Mouse (Mus musculus) embryonic facial prominence, embryonic 11.5 days (tissue): ENCODE results near the gene Zgrf1. TPM values are rescaled to one million over a fixed set of nuclear protein-coding genes. Genes with fewer than 3 reads are reported as not detected.

Experiments
- ATAC-seq: fragments of 200-750 bp; cut with Nextera tagmentation; replicated peaks from 2 replicates; pipeline ENCODE4 v1.8.0; 2017; ENCODE audit warnings: low read depth; ENCODE audit not compliant: insufficient number of reproducible peaks, low FRiP score, low TSS enrichment
- DNase-seq: peaks from one replicate; pipeline ENCODE4 v3.0.0-alpha.2; 2015; ENCODE audit warnings: low spot score
- H3K27ac ChIP-seq: fragments of 300-500 bp; sonication (generic); replicated peaks from 2 replicates; pipeline ENCODE4 v1.5.1; 2014; ENCODE audit warnings: mild to moderate bottlenecking, low read depth, low read length, control low read depth
- H3K27me3 ChIP-seq: fragments of 300-500 bp; sonication (generic); 2 replicates; pipeline ENCODE4 v1.6.1; 2014; ENCODE audit warnings: mild to moderate bottlenecking, low read length, moderate library complexity, mixed read lengths; ENCODE audit not compliant: control insufficient read depth, insufficient read depth
- H3K36me3 ChIP-seq: fragments of 300-500 bp; sonication (generic); replicated peaks from 2 replicates; pipeline ENCODE4 v1.6.1; 2014; ENCODE audit warnings: low read depth, mild to moderate bottlenecking, low read length, moderate library complexity, mixed read lengths; ENCODE audit not compliant: control insufficient read depth, insufficient read depth
- H3K4me1 ChIP-seq: fragments of 300-500 bp; sonication (generic); 2 replicates; pipeline ENCODE4 v1.6.1; 2014; ENCODE audit warnings: low read length, mixed read lengths; ENCODE audit not compliant: control insufficient read depth, insufficient read depth
- H3K4me2 ChIP-seq: fragments of 300-500 bp; sonication (generic); 2 replicates; pipeline ENCODE4 v1.6.1; 2014; ENCODE audit warnings: low read depth, mild to moderate bottlenecking, control low read depth, low read length, moderate library complexity
- H3K4me3 ChIP-seq: fragments of 300-500 bp; sonication (generic); 2 replicates; pipeline ENCODE4 v1.5.1; 2014; ENCODE audit warnings: low read depth, low read length, control low read depth
- H3K9ac ChIP-seq: fragments of 300-500 bp; sonication (generic); replicated peaks from 2 replicates; pipeline ENCODE4 v1.6.1; 2014; ENCODE audit warnings: mild to moderate bottlenecking, control low read depth, low read length
- H3K9me3 ChIP-seq: fragments of 300-500 bp; sonication (generic); replicated peaks from 2 replicates; pipeline ENCODE4 v1.6.1; 2016; ENCODE audit warnings: mild to moderate bottlenecking, low read length, inconsistent platforms, mixed read lengths; ENCODE audit not compliant: control insufficient read depth
- WGBS: fragments of 180-500 bp; shearing (Covaris S2); extraction: QIAGEN DNeasy Blood & Tissue Kit; methylation state at CpG from one replicate; pipeline ENCODE4 v1.1.7; 2014; 5-methylcytosine and 5-hydroxymethylcytosine counted together
- polyA plus RNA-seq: library from polyadenylated mRNA; unstranded; fragments of >200 nt; fragmentation: Nextera tagmentation; extraction: Ambion mirVana; gene quantifications from 2 replicates; pipeline ENCODE4 v1.2.1, GENCODE M21; 2014

Zgrf1 gene
- polyA plus RNA-seq: 9.5 and 10.2 TPM in 2 replicates

DNA sequence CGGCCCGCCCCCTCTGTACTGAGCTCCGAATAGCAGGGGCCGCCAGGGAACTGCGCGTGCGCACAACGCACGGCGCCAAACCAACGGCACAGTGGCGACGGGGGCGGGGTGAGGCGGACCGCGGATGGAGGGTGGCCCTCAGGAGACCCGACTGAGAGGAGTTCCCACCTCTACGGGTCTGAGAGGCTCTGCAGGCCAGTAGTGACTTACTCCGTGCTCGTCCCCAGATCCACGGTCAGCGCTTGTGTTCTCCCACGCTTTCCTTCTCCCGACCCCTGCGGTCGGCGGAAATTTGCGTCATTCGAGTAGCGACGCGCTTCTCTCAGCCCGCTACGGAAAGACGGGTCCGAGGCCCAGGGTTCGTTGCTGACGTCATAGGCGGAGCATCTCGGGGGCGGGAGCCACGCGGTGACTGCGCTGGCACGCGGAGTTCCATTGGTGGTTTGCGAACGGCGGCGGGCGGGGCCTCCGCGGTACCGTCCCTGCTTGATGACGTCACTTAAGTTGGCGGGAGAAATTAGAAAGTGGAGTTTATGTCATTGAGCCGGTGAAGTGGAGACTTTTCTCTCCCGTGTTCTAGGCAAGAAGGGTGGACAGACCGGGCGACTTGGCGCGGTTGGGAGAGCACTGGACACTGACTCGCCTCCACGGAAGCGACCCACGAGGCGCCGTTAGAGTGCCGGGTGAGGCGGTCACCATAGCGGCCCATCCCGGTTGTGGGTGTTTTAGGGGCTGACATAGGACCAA lies at the start of gene Zgrf1, which contains the start of gene Larp7:
Gene Zgrf1 (plus strand): TSS at position 517 of the 747 bp plus-strand sequence.
Gene Larp7 (minus strand): TSS at position 377 of the 747 bp plus-strand sequence.
- H3K9me3 ChIP-seq: no peaks in the 10 kb centered on the region
- H3K27ac ChIP-seq: peak within 1 kb of the TSS; percentile 80
- H3K4me3 ChIP-seq: peak within 1 kb of the TSS; percentile 72
- no peaks in the 10 kb centered on the region for H3K27me3 ChIP-seq
- H3K4me1 ChIP-seq: no peaks in the 10 kb centered on the region
- WGBS: under 1% methylated on average over 71 of the region's 73 CpGs
- H3K36me3 ChIP-seq: no peaks in the 10 kb centered on the region; the same call in 1 of the 2 replicates
- ATAC-seq: peak; percentile 97
- H3K4me2 ChIP-seq: peak within 1 kb of the TSS; percentile 54
- peak; percentile 100 for DNase-seq
- H3K9ac ChIP-seq: peak within 1 kb of the TSS; percentile 79

DNA sequence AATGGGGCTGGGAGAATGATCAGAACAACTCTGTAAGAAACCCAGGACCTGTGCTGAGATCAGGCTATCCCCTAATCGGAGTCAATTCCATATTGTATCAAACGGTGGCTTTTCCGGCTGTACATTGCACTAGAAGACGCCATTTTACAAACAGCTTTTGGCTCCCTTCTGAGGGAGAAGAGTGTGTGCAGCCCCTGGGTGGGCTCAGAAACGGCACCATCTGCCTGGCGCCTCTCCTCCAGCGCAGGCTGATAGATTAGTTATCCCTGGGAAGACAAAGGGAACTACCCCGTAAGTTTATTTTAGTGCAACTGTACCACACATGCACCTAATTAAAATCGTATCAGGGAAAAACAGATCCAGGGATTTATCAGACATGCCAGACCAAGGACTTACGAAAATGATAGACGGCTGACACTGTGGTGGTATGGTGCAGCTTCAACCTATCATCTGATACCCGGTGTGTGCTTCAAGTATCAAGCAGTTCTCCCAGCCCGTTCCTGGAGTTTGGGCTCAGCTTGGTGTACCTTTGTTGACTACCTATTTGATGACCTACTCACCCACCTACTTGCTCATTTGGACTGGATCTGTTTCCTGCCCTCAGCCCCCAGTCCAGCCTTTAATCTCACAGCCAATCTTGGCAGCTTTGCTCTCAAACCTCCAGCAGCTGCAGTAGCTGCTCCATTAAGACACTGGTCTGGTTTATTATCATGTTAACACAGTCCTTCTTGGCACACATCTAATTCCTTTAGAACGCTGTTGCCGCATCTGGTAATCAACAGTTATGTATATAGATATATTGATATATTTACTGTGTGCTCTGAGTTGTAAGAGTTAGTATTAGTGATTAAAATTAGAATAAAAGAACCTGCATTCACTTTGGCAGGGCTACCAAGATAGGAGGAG lies 45.2 kb upstream of the Zgrf1 start:
- no peak overlapping the region for H3K4me3 ChIP-seq
- no peaks in the 10 kb centered on the region for H3K36me3 ChIP-seq
- WGBS: 78% methylated on average over 15 of the region's 15 CpGs
- H3K4me1 ChIP-seq: no peaks in the 10 kb centered on the region
- H3K9me3 ChIP-seq: no peaks in the 10 kb centered on the region
- H3K27me3 ChIP-seq: no peaks in the 10 kb centered on the region
- no peak overlapping the region for H3K9ac ChIP-seq
- ATAC-seq (no peak), DNase-seq (no peak)
- no peak overlapping the region for H3K27ac ChIP-seq
- H3K4me2 ChIP-seq: no peak overlapping the region

- DNase-seq (no peak), ATAC-seq (no peak)
- no peak overlapping the region for H3K4me2 ChIP-seq
- no peaks in the 10 kb centered on the region for H3K36me3 ChIP-seq
- no peaks in the 10 kb centered on the region for H3K27me3 ChIP-seq
- H3K4me1 ChIP-seq: no peaks in the 10 kb centered on the region
- WGBS: 83% methylated on average over 12 of the region's 12 CpGs
- H3K4me3 ChIP-seq: no peak overlapping the region
- no peaks in the 10 kb centered on the region for H3K9me3 ChIP-seq
- H3K27ac ChIP-seq: no peak overlapping the region
- H3K9ac ChIP-seq: no peak overlapping the region
Observed at GRCm38 (mm10) chr3:127511786-127512746, 41.2 kb upstream of the Zgrf1 start.

DNA sequence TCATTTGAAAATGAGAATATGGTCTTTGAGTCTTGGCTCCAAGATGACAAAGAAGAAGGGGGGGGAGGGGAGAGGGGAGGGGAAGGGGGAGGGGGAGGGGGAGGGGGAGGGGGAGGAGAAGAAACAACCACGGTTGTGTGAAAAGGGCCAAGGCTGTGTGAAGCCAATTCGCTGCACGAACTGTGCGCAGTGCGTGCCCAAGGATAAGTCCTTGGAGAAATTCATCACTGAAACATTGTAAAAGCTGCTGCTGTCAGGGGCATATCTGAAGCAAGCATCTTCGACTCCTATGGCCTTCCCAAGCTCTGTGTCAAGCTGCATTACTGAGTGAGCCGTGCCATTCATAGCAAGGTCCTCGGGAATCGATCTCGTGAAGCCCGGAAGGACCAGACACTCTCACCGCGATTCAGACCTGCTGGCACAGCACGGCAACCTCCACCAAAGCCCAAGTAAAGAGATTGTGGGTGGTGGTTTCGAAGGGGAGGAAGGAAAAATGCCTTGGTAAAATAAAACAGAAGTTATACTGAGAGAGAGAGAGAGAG lies 40.4 kb upstream of the Zgrf1 start:
- Histone ChIP-seq H3K4me1 (no peaks in the 10 kb centered on the region), H3K27me3 (no peaks in the 10 kb centered on the region), H3K27ac (no peak overlapping the region), H3K4me3 (no peak overlapping the region), H3K9me3 (no peaks in the 10 kb centered on the region), H3K36me3 (no peaks in the 10 kb centered on the region), H3K9ac (no peak overlapping the region), H3K4me2 (no peak overlapping the region)
- DNase-seq (no peak), ATAC-seq (no peak)
- 77% methylated on average over 15 of the region's 15 CpGs for WGBS

DNA sequence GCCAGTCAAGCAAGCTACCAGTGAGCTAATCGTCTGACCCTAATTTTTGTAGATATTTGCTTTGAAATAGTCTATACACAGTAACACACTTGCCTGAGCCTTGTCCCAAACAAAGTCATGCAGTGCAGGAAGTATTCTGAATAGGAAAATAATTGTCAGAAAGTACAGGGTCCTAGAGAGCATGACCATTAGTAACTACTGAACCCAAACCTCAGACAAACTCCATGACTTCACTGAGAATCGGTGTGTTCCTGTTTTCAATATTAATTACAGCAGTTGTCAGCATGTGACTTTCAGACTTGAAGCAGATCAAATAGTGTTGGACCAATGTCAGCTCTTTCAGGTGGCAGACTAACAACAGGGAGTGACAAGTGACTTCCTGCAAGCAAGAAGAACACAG lies 39.6 kb upstream of the Zgrf1 start:
- no peak overlapping the region for H3K4me2 ChIP-seq
- WGBS: 87% methylated on average over 2 of the region's 2 CpGs
- no peak overlapping the region for H3K27ac ChIP-seq
- H3K4me3 ChIP-seq: no peak overlapping the region
- no peaks in the 10 kb centered on the region for H3K36me3 ChIP-seq
- no peaks in the 10 kb centered on the region for H3K9me3 ChIP-seq
- ATAC-seq (no peak), DNase-seq (no peak)
- no peaks in the 10 kb centered on the region for H3K4me1 ChIP-seq
- no peak overlapping the region for H3K9ac ChIP-seq
- H3K27me3 ChIP-seq: no peaks in the 10 kb centered on the region

- Histone ChIP-seq H3K4me1 (no peaks in the 10 kb centered on the region), H3K27me3 (no peaks in the 10 kb centered on the region), H3K36me3 (no peaks in the 10 kb centered on the region), H3K4me3 (no peak overlapping the region), H3K9ac (no peak overlapping the region), H3K9me3 (no peaks in the 10 kb centered on the region), H3K4me2 (no peak overlapping the region), H3K27ac (no peak overlapping the region)
- DNase-seq: no peak
- 91% methylated on average over 1 of the region's 1 CpGs for WGBS
- no peak for ATAC-seq
Observed at GRCm38 (mm10) chr3:127515251-127515650, 38.0 kb upstream of the Zgrf1 start.

- no peak overlapping the region for H3K27ac ChIP-seq
- WGBS: 82% methylated on average over 6 of the region's 6 CpGs
- no peaks in the 10 kb centered on the region for H3K36me3 ChIP-seq
- H3K9me3 ChIP-seq: no peaks in the 10 kb centered on the region
- ATAC-seq (no peak), DNase-seq (no peak)
- H3K4me3 ChIP-seq: no peak overlapping the region
- H3K27me3 ChIP-seq: no peaks in the 10 kb centered on the region
- no peaks in the 10 kb centered on the region for H3K4me1 ChIP-seq
- no peak overlapping the region for H3K4me2 ChIP-seq
- no peak overlapping the region for H3K9ac ChIP-seq
Observed at GRCm38 (mm10) chr3:127520300-127520699, 33.0 kb upstream of the Zgrf1 start.
